Mouse (Mus musculus) myocyte (in vitro differentiated cells): ENCODE measurements around the gene Enc1.

Source experiments
- CEBPB ChIP-seq: IDR thresholded peaks from 2 replicates; pipeline ENCODE4 v1.6.1; 2011; ENCODE audit warnings: mild to moderate bottlenecking, moderate library complexity; ENCODE audit not compliant: poor library complexity, insufficient read depth, severe bottlenecking
- E2F4 ChIP-seq: IDR thresholded peaks from one replicate; pipeline ENCODE4 v1.6.1; 2011; ENCODE audit warnings: mild to moderate bottlenecking, control low read depth, moderate library complexity; ENCODE audit not compliant: insufficient read depth
- MAX ChIP-seq: IDR thresholded peaks from one replicate; pipeline ENCODE4 v1.6.1; 2011; ENCODE audit warnings: low read depth, mild to moderate bottlenecking, control low read depth
- MYOD1 ChIP-seq, 3 experiments: IDR thresholded peaks; one replicate each; pipeline ENCODE4 v1.6.1; 2011; ENCODE audit warnings: control low read depth in 2 of 3, low read depth in 2 of 3, mild to moderate bottlenecking in 2 of 3, moderate library complexity in 1 of 3; ENCODE audit not compliant: insufficient read length in 2 of 3, control insufficient read depth in 1 of 3
- POLR2A ChIP-seq: IDR thresholded peaks from one replicate; pipeline ENCODE4 v1.6.1; 2011; ENCODE audit warnings: low read depth, mild to moderate bottlenecking, control low read depth, moderate library complexity; ENCODE audit not compliant: insufficient read length
- POLR2AphosphoS2 ChIP-seq: IDR thresholded peaks from one replicate; pipeline ENCODE4 v1.6.1; 2011; ENCODE audit warnings: low read depth, control low read depth; ENCODE audit not compliant: insufficient read length
- REST ChIP-seq: IDR thresholded peaks from one replicate; pipeline ENCODE4 v1.6.1; 2011; ENCODE audit warnings: mild to moderate bottlenecking, control low read depth, moderate library complexity; ENCODE audit not compliant: insufficient read depth, insufficient read length
- SRF ChIP-seq: IDR thresholded peaks from one replicate; pipeline ENCODE4 v1.6.1; 2011; ENCODE audit warnings: low read depth; ENCODE audit not compliant: control insufficient read depth, insufficient read length
- TCF12 ChIP-seq: IDR thresholded peaks from one replicate; pipeline ENCODE4 v1.6.1; 2011; ENCODE audit warnings: mild to moderate bottlenecking, control low read depth; ENCODE audit not compliant: poor library complexity, insufficient read depth, severe bottlenecking
- USF1 ChIP-seq: IDR thresholded peaks from one replicate; pipeline ENCODE4 v1.6.1; 2011; ENCODE audit warnings: low read depth, mild to moderate bottlenecking, control low read depth, moderate library complexity

GRCm38 (mm10) chr13:97297418-97298050 is 56.6 kb downstream of the Enc1 start:
- TF ChIP-seq E2F4 (no peak), TCF12 (no peak), CEBPB (no peak), POLR2A (no peak), MAX (no peak), USF1 (no peak), MYOD1 (IDR thresholded peaks at IDR 0.05; ENCODE audit: control insufficient read depth in 1 of 3, insufficient read length in 2 of 3, low read depth in 2 of 3) (no peak), SRF (no peak), POLR2AphosphoS2 (no peak), REST (no peak)
